Mouse (Mus musculus) stomach, embryonic 15.5 days (tissue): Measurements from ENCODE around the gene Fance. TPM values are rescaled to one million over a fixed set of nuclear protein-coding genes. Genes with fewer than 3 reads are reported as not detected.

Experiments used
- ATAC-seq: fragments of 200-750 bp; cut with Nextera tagmentation; 2 replicates; pipeline ENCODE4 v1.8.0; 2017; ENCODE audit warnings: low read depth, moderate number of reproducible peaks, moderate TSS enrichment; ENCODE audit not compliant: insufficient read depth, low FRiP score
- H3K27ac ChIP-seq: fragments of 300-500 bp; sonication (generic); 2 replicates; pipeline ENCODE4 v1.5.1; 2015; ENCODE audit warnings: mild to moderate bottlenecking, inconsistent platforms
- H3K27me3 ChIP-seq: fragments of 300-500 bp; sonication (generic); replicated peaks from 2 replicates; pipeline ENCODE4 v1.6.1; 2015; ENCODE audit warnings: inconsistent platforms
- H3K36me3 ChIP-seq: fragments of 300-500 bp; sonication (generic); 2 replicates; pipeline ENCODE4 v1.6.1; 2015; ENCODE audit warnings: inconsistent platforms
- H3K4me1 ChIP-seq: fragments of 300-500 bp; sonication (generic); 2 replicates; pipeline ENCODE4 v1.6.1; 2015; ENCODE audit warnings: inconsistent platforms
- H3K4me2 ChIP-seq: fragments of 300-500 bp; sonication (generic); 2 replicates; pipeline ENCODE4 v1.6.1; 2015; ENCODE audit warnings: mild to moderate bottlenecking, inconsistent platforms
- H3K4me3 ChIP-seq: fragments of 300-500 bp; sonication (generic); replicated peaks from 2 replicates; pipeline ENCODE4 v1.5.1; 2015; ENCODE audit warnings: inconsistent platforms
- H3K9ac ChIP-seq: fragments of 300-500 bp; sonication (generic); 2 replicates; pipeline ENCODE4 v1.6.1; 2015; ENCODE audit warnings: inconsistent platforms
- H3K9me3 ChIP-seq: fragments of 300-500 bp; sonication (generic); 2 replicates; pipeline ENCODE4 v1.6.1; 2016; ENCODE audit warnings: inconsistent platforms
- WGBS: fragments of 180-500 bp; shearing (Covaris S2); methylation state at CpG from one replicate; pipeline ENCODE4 v1.1.7; 2015; 5-methylcytosine and 5-hydroxymethylcytosine counted together
- polyA plus RNA-seq: library from polyadenylated mRNA; unstranded; fragments of >200 nt; fragmentation: Nextera tagmentation; extraction: Ambion mirVana; gene quantifications from 2 replicates; pipeline ENCODE4 v1.2.1, GENCODE M21; 2015

Fance gene
- polyA plus RNA-seq, 1 experiment from 2014 or later = 26.9 TPM

DNA sequence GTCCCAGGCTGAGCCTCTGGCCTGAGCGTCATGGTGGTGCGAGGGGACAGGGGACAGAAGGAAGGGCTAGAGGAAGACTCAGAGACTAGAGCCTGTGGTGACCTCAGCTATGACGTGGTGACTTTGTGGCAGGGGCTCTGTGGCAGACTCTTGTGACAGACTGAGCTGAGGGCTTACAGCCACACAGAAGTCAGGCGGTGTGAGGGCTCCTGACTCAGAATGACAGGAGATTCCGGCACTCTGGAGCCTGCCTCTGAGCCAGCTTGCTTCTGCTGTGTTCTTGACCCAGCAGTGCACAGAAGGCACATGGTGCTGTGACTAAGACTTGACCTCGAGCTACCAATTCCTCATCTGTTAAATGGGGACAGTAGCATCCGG is 32.9 kb upstream of the Fance start:
- no peak for ATAC-seq
- no peaks in the 10 kb centered on the region for H3K36me3 ChIP-seq
- WGBS = 82% methylated on average over 7 of the region's 7 CpGs
- H3K4me1 ChIP-seq = peaks cover 41% of the 10 kb centered on the region
- no peaks in the 10 kb centered on the region for H3K9me3 ChIP-seq
- H3K9ac ChIP-seq = no peak overlapping the region
- H3K4me2 ChIP-seq = no peak overlapping the region
- no peak overlapping the region for H3K27ac ChIP-seq
- no peak overlapping the region for H3K4me3 ChIP-seq
- H3K27me3 ChIP-seq = no peaks in the 10 kb centered on the region

GRCm38 (mm10) chr17:28280831-28281377 is 32.4 kb upstream of the Fance start:
- 30% methylated on average over 5 of the region's 5 CpGs for WGBS
- Histone ChIP-seq H3K4me1 (peaks cover 46% of the 10 kb centered on the region), H3K36me3 (no peaks in the 10 kb centered on the region), H3K27me3 (no peaks in the 10 kb centered on the region), H3K27ac (no peak overlapping the region), H3K4me3 (no peak overlapping the region), H3K9ac (no peak overlapping the region), H3K4me2 (no peak overlapping the region), H3K9me3 (no peaks in the 10 kb centered on the region)
- ATAC-seq = peak; percentile 13; the same call in 1 of the 2 replicates

DNA sequence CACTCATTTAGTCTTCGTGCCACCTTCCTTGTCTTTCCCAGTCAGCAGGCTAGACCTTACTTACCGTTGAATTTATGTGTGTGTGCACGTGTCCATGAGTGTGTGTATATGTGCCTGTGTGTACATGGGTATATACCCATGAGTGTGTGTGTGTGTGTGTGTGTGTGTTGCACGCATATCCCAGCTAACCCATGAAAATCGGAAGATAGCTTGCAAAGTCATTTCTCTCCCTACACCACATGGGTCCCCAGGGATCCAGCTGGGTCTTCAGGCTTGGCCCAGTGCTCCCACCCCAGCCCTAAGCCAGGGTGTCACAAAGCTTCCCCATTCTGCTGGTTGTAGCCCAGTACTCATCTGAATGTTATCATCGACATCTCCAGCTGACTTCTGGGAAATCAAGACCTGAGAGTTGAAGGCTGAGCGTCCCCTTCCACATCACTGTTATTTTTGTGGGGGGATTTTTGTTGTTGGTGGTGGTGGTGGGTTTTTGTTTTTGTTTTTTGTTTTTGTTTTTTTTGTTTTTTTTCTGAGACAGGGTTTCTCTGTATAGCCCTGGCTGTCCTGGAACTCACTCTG is 31.4 kb upstream of the Fance start:
- H3K4me2 ChIP-seq = no peak overlapping the region
- H3K4me3 ChIP-seq = no peak overlapping the region
- no peaks in the 10 kb centered on the region for H3K36me3 ChIP-seq
- no peaks in the 10 kb centered on the region for H3K9me3 ChIP-seq
- WGBS = 86% methylated on average over 7 of the region's 7 CpGs
- no peaks in the 10 kb centered on the region for H3K27me3 ChIP-seq
- no peak overlapping the region for H3K27ac ChIP-seq
- no peak overlapping the region for H3K9ac ChIP-seq
- no peak for ATAC-seq
- peaks cover 48% of the 10 kb centered on the region for H3K4me1 ChIP-seq

DNA sequence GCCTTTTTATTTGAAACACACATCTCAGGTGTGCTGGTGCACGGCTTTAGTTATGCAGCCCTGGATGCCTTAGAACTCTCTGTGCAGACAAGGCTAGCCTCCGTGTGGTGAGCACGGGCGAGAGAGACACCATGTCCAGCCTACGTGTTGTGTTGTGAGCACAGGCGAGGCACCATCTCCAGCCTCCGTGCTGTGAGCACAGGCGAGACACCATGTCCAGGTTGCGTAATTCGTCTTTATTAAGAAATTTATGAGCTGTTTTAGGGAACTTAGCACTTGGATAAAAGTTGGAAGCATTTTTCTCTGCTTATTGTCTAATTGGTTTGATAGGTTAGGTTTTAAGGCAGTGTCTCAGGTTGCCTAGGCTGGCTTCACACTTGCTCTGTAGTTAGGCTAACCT is 30.1 kb upstream of the Fance start:
- Histone ChIP-seq H3K36me3 (no peaks in the 10 kb centered on the region), H3K9me3 (no peaks in the 10 kb centered on the region), H3K9ac (no peak overlapping the region), H3K27me3 (no peaks in the 10 kb centered on the region), H3K4me2 (no peak overlapping the region), H3K4me1 (peaks cover 46% of the 10 kb centered on the region), H3K27ac (no peak overlapping the region), H3K4me3 (no peak overlapping the region)
- 85% methylated on average over 10 of the region's 10 CpGs for WGBS
- ATAC-seq = no peak

- Histone ChIP-seq H3K4me2 (no peak overlapping the region), H3K9me3 (no peaks in the 10 kb centered on the region), H3K36me3 (peaks cover 4% of the 10 kb centered on the region; the same call in 1 of the 2 replicates), H3K27me3 (no peaks in the 10 kb centered on the region), H3K27ac (no peak overlapping the region), H3K9ac (no peak overlapping the region), H3K4me1 (peaks cover 25% of the 10 kb centered on the region), H3K4me3 (no peak overlapping the region)
- ATAC-seq = no peak
- 80% methylated on average over 10 of the region's 10 CpGs for WGBS
Observed at GRCm38 (mm10) chr17:28286133-28286532, 27.2 kb upstream of the Fance start.

DNA sequence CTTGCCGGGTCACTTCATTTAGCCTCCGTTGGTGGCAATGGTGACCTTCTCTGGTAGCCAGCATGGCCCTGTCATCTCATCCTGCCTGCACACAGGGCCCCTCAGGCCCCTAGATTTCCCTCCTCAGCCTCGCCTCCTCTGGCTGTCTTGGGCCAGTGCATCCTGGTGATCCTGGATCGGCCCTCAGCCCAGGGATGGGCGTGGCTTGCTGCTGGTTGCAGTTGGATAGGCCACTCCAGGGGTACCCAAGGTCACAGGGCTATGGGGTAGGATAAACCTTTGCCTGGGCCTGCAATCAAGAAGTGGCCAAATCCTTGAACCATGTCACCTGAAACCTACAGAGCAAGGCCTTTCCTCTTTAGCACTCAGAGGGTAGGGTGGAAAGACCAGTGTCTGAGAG is 26.4 kb upstream of the Fance start:
- 59% methylated on average over 5 of the region's 5 CpGs for WGBS
- no peak for ATAC-seq
- peaks cover 21% of the 10 kb centered on the region for H3K4me1 ChIP-seq

GRCm38 (mm10) chr17:28287578-28287977 is 25.7 kb upstream of the Fance start:
- Histone ChIP-seq H3K36me3 (peaks cover 4% of the 10 kb centered on the region; the same call in 1 of the 2 replicates), H3K9ac (no peak overlapping the region), H3K4me1 (peaks cover 21% of the 10 kb centered on the region), H3K4me2 (no peak overlapping the region), H3K4me3 (no peak overlapping the region), H3K27me3 (no peaks in the 10 kb centered on the region), H3K9me3 (no peaks in the 10 kb centered on the region), H3K27ac (no peak overlapping the region)
- WGBS = 70% methylated on average over 8 of the region's 8 CpGs
- ATAC-seq = no peak

More for the DNA sequence above, 26.4 kb upstream of the Fance start:
- Histone ChIP-seq H3K4me2 (no peak overlapping the region), H3K36me3 (peaks cover 4% of the 10 kb centered on the region; the same call in 1 of the 2 replicates), H3K9me3 (no peaks in the 10 kb centered on the region), H3K27me3 (no peaks in the 10 kb centered on the region), H3K9ac (no peak overlapping the region), H3K4me3 (no peak overlapping the region), H3K27ac (no peak overlapping the region)

- Histone ChIP-seq H3K9me3 (no peaks in the 10 kb centered on the region), H3K4me2 (no peak overlapping the region), H3K27me3 (no peaks in the 10 kb centered on the region), H3K9ac (no peak overlapping the region), H3K4me3 (no peak overlapping the region), H3K4me1 (peaks cover 21% of the 10 kb centered on the region), H3K36me3 (peaks cover 4% of the 10 kb centered on the region; the same call in 1 of the 2 replicates), H3K27ac (no peak overlapping the region)
- WGBS = 58% methylated on average over 5 of the region's 5 CpGs
- ATAC-seq = no peak
Observed at GRCm38 (mm10) chr17:28287980-28288379, 25.3 kb upstream of the Fance start.

DNA sequence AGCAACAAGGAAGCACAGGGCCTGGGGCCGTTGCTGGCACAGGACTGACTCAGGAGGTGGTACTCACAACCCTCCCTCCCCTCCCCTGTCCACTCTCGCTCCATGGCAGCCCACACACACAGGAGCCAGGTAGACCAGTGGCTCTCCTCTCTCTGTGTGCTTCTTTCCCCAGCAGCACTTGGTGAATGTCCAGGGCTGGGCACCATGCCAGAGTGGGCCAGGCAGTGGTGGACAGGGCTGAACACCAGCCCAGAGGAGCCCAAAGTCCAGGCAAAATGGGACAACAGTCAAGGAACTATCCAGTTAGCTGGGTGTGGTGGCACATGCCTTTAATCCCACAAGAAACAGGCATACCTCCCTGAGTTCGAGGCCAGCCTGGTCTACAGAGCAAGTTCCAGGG is 23.1 kb upstream of the Fance start:
- 49% methylated on average over 3 of the region's 3 CpGs for WGBS
- Histone ChIP-seq H3K4me3 (no peak overlapping the region), H3K4me2 (no peak overlapping the region), H3K9ac (no peak overlapping the region), H3K4me1 (peaks cover 25% of the 10 kb centered on the region), H3K27me3 (no peaks in the 10 kb centered on the region), H3K36me3 (peaks cover 4% of the 10 kb centered on the region; the same call in 1 of the 2 replicates), H3K27ac (no peak overlapping the region), H3K9me3 (no peaks in the 10 kb centered on the region)
- no peak for ATAC-seq

GRCm38 (mm10) chr17:28290671-28291070 is 22.6 kb upstream of the Fance start:
- Histone ChIP-seq H3K4me2 (no peak overlapping the region), H3K27ac (no peak overlapping the region), H3K4me1 (peaks cover 23% of the 10 kb centered on the region), H3K27me3 (no peaks in the 10 kb centered on the region), H3K9me3 (no peaks in the 10 kb centered on the region), H3K4me3 (no peak overlapping the region), H3K36me3 (peaks cover 4% of the 10 kb centered on the region; the same call in 1 of the 2 replicates), H3K9ac (no peak overlapping the region)
- peak; percentile 62 for ATAC-seq
- 55% methylated on average over 11 of the region's 11 CpGs for WGBS

GRCm38 (mm10) chr17:28291346-28291745 is 22.0 kb upstream of the Fance start:
- Histone ChIP-seq H3K27me3 (no peaks in the 10 kb centered on the region), H3K9ac (no peak overlapping the region), H3K36me3 (peaks cover 6% of the 10 kb centered on the region; the same call in 1 of the 2 replicates), H3K4me2 (no peak overlapping the region), H3K4me1 (peaks cover 20% of the 10 kb centered on the region), H3K4me3 (no peak overlapping the region), H3K27ac (no peak overlapping the region), H3K9me3 (no peaks in the 10 kb centered on the region)
- ATAC-seq = no peak
- WGBS = 78% methylated on average over 7 of the region's 7 CpGs

DNA sequence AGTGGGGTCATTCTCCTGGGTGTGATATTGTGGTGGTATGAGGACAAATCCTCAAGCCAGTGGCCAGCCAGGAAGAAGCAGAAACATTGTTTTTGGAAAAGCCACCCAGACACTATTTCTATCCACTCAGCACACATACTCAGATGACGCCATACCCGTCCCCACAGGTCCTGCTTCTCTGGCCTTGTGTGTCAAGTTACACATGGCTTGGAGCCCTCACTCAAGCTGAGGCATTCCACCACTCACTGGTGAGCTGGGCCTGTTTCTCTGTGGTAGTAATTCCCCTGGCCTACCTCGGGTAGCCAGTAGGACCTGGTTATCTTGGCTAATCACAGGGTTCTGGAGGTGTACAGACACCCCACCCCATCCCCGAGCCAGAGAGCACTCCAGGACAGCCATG is 19.6 kb upstream of the Fance start:
- 76% methylated on average over 4 of the region's 4 CpGs for WGBS
- ATAC-seq = no peak
- H3K4me2 ChIP-seq = no peak overlapping the region

More for the DNA sequence above, 19.6 kb upstream of the Fance start:
- H3K9ac ChIP-seq = no peak overlapping the region
- H3K4me3 ChIP-seq = no peak overlapping the region
- H3K4me1 ChIP-seq = peaks cover 8% of the 10 kb centered on the region; the same call in 1 of the 2 replicates
- H3K9me3 ChIP-seq = no peaks in the 10 kb centered on the region
- H3K27me3 ChIP-seq = no peaks in the 10 kb centered on the region
- peaks cover 15% of the 10 kb centered on the region; the same call in 1 of the 2 replicates for H3K36me3 ChIP-seq
- no peak overlapping the region for H3K27ac ChIP-seq
